Mouse (Mus musculus) C2C12 (cell line): ENCODE results near the gene Nol4l. TPM values are rescaled to one million over a fixed set of nuclear protein-coding genes. Genes with fewer than 3 reads are reported as not detected.
A peak's percentile ranks its signal among the peaks of the same experiment; 100 is the strongest.

ENCODE experiments used
- H3K27me3 ChIP-seq: one replicate; pipeline ENCODE4 v1.6.1; 2011; ENCODE audit not compliant: control insufficient read depth, insufficient read depth, insufficient read length
- H3K36me3 ChIP-seq: one replicate; pipeline ENCODE4 v1.6.1; 2011; ENCODE audit not compliant: control insufficient read depth, insufficient read depth
- H3K4me3 ChIP-seq: one replicate; pipeline ENCODE4 v1.5.1; 2011; ENCODE audit warnings: mild to moderate bottlenecking, control low read depth; ENCODE audit not compliant: poor library complexity, insufficient read depth, severe bottlenecking
- H3K79me2 ChIP-seq: one replicate; pipeline ENCODE4 v1.6.1; 2011; ENCODE audit not compliant: control insufficient read depth, insufficient read depth
- H3K79me3 ChIP-seq: one replicate; pipeline ENCODE4 v1.6.1; 2011; ENCODE audit warnings: low read depth, control low read depth
- H3ac ChIP-seq: one replicate; pipeline ENCODE3; 2011; ENCODE audit warnings: low read depth; ENCODE audit not compliant: control insufficient read depth, insufficient read length
- CEBPB ChIP-seq: IDR thresholded peaks from one replicate; pipeline ENCODE4 v1.6.1; 2011; ENCODE audit warnings: low read depth, mild to moderate bottlenecking, control low read depth, moderate library complexity
- CTCF ChIP-seq: IDR thresholded peaks from one replicate; pipeline ENCODE4 v1.5.1; 2011; ENCODE audit not compliant: control insufficient read depth, insufficient read depth, insufficient read length
- FOSL1 ChIP-seq: IDR thresholded peaks from one replicate; pipeline ENCODE4 v1.8.0; 2011; ENCODE audit warnings: mild to moderate bottlenecking, low read length; ENCODE audit not compliant: poor library complexity, insufficient read depth, severe bottlenecking
- MAX ChIP-seq: IDR thresholded peaks from one replicate; pipeline ENCODE4 v1.6.1; 2011; ENCODE audit warnings: mild to moderate bottlenecking, control low read depth
- MYOD1 ChIP-seq: IDR thresholded peaks from one replicate; pipeline ENCODE4 v1.6.1; 2011; ENCODE audit warnings: low read depth; ENCODE audit not compliant: control insufficient read depth, insufficient read length
- MYOG ChIP-seq: IDR thresholded peaks from one replicate; pipeline ENCODE4 v1.6.1; 2011; ENCODE audit not compliant: control insufficient read depth, insufficient read length; ENCODE audit errors: extremely low read depth
- USF1 ChIP-seq: IDR thresholded peaks from one replicate; pipeline ENCODE4 v1.6.1; 2011; ENCODE audit warnings: low read depth, mild to moderate bottlenecking, control low read depth, moderate library complexity
- polyA plus RNA-seq: library from polyadenylated mRNA; unstranded; fragments of >200 nt; fragmentation: generic; extraction: Trizol; gene quantifications from one replicate; pipeline ENCODE4 v1.2.1, GENCODE M21; 2012; ENCODE audit warnings: missing spikeins

Gene Nol4l
- polyA plus RNA-seq, 1 experiment, result 0.42 TPM

GRCm38 (mm10) chr2:153493393-153493731 is 36.4 kb downstream of the Nol4l start:
- H3K79me3 ChIP-seq, result no peaks in the 10 kb centered on the region
- no peaks in the 10 kb centered on the region for H3K27me3 ChIP-seq
- H3K79me2 ChIP-seq, result no peaks in the 10 kb centered on the region
- no peak for TF ChIP-seq MAX
- peak; percentile 7 for TF ChIP-seq MYOD1
- no peak overlapping the region for H3ac ChIP-seq
- no peak overlapping the region for H3K4me3 ChIP-seq
- H3K36me3 ChIP-seq, result no peaks in the 10 kb centered on the region

- H3K36me3 ChIP-seq, result no peaks in the 10 kb centered on the region
- H3K79me2 ChIP-seq, result no peaks in the 10 kb centered on the region
- TF ChIP-seq CEBPB (no peak), USF1 (no peak), MYOD1 (no peak), MAX (no peak), CTCF (no peak), FOSL1 (no peak), MYOG (no peak)
- H3K79me3 ChIP-seq, result no peaks in the 10 kb centered on the region
- H3ac ChIP-seq, result peak within 1 kb of the TSS; percentile 40
- no peak within 1 kb of the TSS for H3K4me3 ChIP-seq
- peaks cover 1% of the 10 kb centered on the region for H3K27me3 ChIP-seq
These were observed 37.0 kb downstream of the Nol4l start, which contains the start of gene 4930404H24Rik for GRCm38 (mm10) chr2:153492573-153493392. TSS of gene 4930404H24Rik (plus strand) at chr2:153492790.

- no peaks in the 10 kb centered on the region for H3K36me3 ChIP-seq
- H3K79me3 ChIP-seq, result no peaks in the 10 kb centered on the region
- no peak for TF ChIP-seq CTCF
- no peak for TF ChIP-seq FOSL1
- no peak for TF ChIP-seq MYOG
- no peak for TF ChIP-seq MYOD1
- no peak for TF ChIP-seq CEBPB
- no peak for TF ChIP-seq MAX
- no peak for TF ChIP-seq USF1
- H3K4me3 ChIP-seq, result no peak overlapping the region
- no peak overlapping the region for H3ac ChIP-seq
- H3K27me3 ChIP-seq, result peaks cover 6% of the 10 kb centered on the region
- no peaks in the 10 kb centered on the region for H3K79me2 ChIP-seq
These were observed 37.6 kb downstream of the Nol4l start for GRCm38 (mm10) chr2:153492179-153492517.

GRCm38 (mm10) chr2:153491512-153492178 is 38.1 kb downstream of the Nol4l start:
- Histone ChIP-seq H3K27me3 (peaks cover 6% of the 10 kb centered on the region), H3ac (no peak overlapping the region), H3K4me3 (no peak overlapping the region), H3K79me2 (no peaks in the 10 kb centered on the region), H3K79me3 (no peaks in the 10 kb centered on the region), H3K36me3 (no peaks in the 10 kb centered on the region)
- TF ChIP-seq MYOD1 (no peak), MAX (no peak), USF1 (no peak), CTCF (no peak), MYOG (no peak), FOSL1 (no peak), CEBPB (no peak)

GRCm38 (mm10) chr2:153490940-153491339 is 38.8 kb downstream of the Nol4l start:
- TF ChIP-seq FOSL1 (no peak), MYOG (no peak), CTCF (no peak), MYOD1 (no peak), USF1 (no peak), CEBPB (no peak), MAX (no peak)
- H3K36me3 ChIP-seq, result no peaks in the 10 kb centered on the region
- H3K79me3 ChIP-seq, result no peaks in the 10 kb centered on the region
- H3K4me3 ChIP-seq, result no peak overlapping the region
- H3K27me3 ChIP-seq, result peaks cover 6% of the 10 kb centered on the region
- no peak overlapping the region for H3ac ChIP-seq
- no peaks in the 10 kb centered on the region for H3K79me2 ChIP-seq

- TF ChIP-seq USF1 (no peak), CEBPB (no peak), MYOG (no peak), CTCF (no peak), MYOD1 (no peak), FOSL1 (no peak)
- Histone ChIP-seq H3K79me2 (no peaks in the 10 kb centered on the region), H3K27me3 (peaks cover 11% of the 10 kb centered on the region)
These were observed 39.7 kb downstream of the Nol4l start for GRCm38 (mm10) chr2:153490116-153490515.

More at GRCm38 (mm10) chr2:153490116-153490515, 39.7 kb downstream of the Nol4l start:
- Histone ChIP-seq H3K36me3 (no peaks in the 10 kb centered on the region), H3K4me3 (no peak overlapping the region), H3K79me3 (no peaks in the 10 kb centered on the region), H3ac (no peak overlapping the region)
